Mouse (Mus musculus): ENCODE data around the gene Ajuba.
"Not testable (repeated sequence)": the region's sequence is repeated elsewhere in the genome, so short reads cannot be mapped to it uniquely, and the experiment has no call there.

Ajuba gene

DNA sequence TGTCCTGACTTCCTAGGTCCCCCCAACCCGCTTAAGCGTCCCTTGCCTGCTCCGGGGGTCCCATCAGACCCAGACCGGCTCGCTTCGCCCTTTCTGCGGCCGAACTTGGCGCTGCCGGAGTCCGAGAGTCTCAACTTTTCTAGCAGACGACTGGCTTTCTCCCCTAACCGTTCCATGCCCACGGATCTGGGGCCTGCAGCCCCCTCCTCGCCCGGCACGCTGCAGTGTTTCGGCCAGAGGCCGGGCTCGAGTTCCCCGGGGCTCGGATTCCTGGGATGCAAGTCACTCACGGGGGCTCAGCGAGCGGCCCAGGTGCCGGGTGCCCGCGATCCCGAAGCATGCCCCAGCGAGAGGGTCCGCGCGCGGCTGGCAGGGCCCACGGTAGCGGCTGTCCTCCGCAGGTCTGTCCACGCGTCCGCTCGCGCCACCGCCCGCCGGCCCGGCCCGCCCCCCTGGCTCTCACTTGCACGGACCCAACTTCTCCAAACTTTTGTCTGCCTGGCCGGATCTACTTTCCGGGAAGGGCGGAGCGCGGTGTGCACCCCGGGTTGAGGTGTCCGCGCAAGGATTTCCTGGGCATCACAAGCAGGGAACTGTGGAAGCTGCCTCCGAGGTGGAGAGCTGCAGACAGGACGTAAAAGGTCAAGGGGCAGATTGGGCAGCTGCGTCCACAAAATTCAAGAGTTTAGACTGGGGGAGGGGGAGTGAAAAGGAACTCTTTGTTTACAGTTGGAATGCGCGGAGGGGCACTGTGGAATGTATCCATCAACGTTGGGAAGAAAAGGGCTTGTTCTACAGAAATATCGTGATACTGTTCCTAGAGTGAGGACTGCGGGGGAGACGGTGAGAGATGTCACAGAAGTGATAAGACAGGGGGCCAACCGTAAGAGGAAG lies at the start of gene Ajuba:
Gene Ajuba, minus strand, starts transcription at position 470 of the 894 bp plus-strand sequence.
- peak; percentile 93 for DNase-seq (ENCODE audit: low spot score)

DNA sequence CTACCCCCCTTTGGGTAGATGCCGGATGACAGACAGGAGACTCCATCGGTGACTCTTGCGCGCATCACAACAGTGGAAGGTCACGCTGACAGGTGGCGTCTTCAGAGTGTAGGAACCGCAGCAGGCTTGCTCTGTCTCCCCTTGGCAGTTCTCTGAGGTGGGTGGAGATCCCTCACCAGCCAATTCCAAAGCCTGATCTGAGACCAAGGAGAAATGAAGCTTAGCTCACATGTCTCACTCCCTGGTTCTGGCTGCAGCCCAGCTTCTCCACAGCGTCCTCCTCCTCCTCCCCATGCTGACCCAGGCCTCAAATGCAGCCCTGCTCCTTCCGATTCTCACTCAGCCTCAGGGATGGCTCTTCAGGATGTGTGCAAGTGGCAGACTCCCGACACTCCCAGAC lies 47.6 kb upstream of the Ajuba start:
- DNase-seq (ENCODE audit: low spot score): no peak

GRCm38 (mm10) chr14:54623334-54623733 lies 46.0 kb upstream of the Ajuba start:
- DNase-seq (ENCODE audit: low spot score): no peak

GRCm38 (mm10) chr14:54621133-54621532 lies 43.8 kb upstream of the Ajuba start, which contains the start of gene Psmb11:
Gene Psmb11, plus strand, starts transcription at chr14:54621433.
- DNase-seq (ENCODE audit: low spot score): no peak

GRCm38 (mm10) chr14:54617897-54618365 lies 40.6 kb upstream of the Ajuba start, which contains the start of gene Psmb5:
Gene Psmb5, minus strand, starts transcription at chr14:54618022.
- DNase-seq (ENCODE audit: low spot score): peak; percentile 91

- no peak for DNase-seq (ENCODE audit: low spot score)
Measured at GRCm38 (mm10) chr14:54617152-54617896, 40.0 kb upstream of the Ajuba start.

DNA sequence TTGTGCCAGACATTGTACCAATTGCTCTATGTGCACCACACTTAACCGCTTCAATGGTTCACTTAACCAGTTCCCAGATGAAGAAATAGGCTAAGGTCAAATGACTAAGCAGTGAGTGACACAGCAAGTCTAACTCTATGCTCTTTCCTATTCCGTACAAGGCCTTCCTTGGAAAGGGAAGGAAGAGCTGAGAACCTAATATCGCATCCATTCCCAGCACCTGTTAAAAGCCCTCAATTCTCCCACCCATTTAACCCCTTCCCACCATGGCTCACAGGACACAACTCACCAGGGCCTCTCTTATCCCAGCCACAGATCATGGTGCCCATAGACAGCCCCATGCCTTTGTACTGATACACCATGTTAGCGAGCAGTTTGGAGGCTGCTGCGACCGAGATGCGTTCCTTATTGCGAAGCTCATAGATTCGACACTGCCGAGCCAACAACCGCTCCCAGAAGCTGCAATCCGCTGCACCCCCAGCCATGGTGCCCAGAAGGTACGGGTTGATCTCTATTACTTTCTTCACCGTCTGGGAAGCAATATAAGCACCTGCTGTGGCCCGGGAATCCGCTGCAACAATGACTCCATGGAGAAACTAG lies 39.0 kb upstream of the Ajuba start:
- no peak for DNase-seq (ENCODE audit: low spot score)

DNA sequence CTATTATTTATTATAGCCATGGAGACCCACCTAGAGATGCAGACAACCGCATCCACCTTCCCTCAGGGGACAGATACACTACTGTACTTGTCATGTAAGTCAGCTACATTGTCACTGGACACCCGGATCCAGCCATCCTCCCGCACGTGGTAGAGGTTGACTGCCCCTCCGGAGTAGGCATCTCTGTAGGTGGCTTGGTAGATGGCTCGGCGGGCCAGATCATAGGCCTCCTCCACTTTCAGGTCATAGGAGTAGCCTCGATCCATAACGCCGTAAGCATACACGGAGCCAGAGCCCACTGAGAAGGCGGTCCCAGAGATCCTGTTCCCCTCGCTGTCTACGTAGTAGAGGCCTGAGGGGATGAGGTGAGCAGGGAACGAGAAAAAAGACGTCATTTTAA lies 36.8 kb upstream of the Ajuba start:
- DNase-seq (ENCODE audit: low spot score): not testable (repeated sequence)

GRCm38 (mm10) chr14:54610648-54611047 lies 33.3 kb upstream of the Ajuba start:
- DNase-seq (ENCODE audit: low spot score): no peak

DNA sequence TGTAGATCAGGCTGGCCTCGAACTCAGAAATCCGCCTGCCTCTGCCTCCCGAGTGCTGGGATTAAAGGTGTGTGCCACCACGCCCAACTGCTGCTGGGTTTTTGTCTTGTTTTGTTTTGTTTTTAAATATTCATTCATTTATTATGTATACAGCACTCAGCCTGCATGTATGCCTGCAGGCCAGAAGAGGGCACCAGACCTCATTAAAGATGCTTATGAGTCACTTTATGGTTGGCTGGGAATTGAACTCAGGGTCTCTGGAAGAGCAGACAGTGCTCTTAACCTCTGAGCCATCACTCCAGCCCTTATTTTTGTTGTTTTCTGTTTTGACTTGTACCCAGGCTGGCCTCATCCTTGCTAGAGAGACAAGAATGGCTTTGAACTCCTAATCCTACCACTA lies 32.6 kb upstream of the Ajuba start:
- no peak for DNase-seq (ENCODE audit: low spot score)

DNA sequence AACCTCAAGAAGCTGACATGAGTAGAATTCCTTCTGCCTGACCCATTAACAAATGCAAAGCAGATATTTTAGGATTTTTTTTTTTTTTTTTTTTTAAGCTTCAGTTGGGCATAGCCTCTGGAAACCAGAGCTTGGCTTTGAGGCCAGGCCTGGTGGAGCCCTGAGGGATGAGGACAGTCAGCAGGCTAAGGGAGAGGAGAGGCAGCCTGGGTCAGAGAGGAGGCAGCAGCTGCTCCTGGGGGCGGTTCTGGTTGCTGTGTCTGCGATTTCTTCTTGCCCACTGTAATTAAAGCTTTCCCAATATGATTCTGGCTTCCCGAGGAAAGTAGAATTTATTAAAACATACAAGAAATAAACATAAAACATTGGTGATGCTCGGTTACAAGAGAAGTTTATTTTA lies 31.9 kb upstream of the Ajuba start:
- DNase-seq (ENCODE audit: low spot score): no peak

DNA sequence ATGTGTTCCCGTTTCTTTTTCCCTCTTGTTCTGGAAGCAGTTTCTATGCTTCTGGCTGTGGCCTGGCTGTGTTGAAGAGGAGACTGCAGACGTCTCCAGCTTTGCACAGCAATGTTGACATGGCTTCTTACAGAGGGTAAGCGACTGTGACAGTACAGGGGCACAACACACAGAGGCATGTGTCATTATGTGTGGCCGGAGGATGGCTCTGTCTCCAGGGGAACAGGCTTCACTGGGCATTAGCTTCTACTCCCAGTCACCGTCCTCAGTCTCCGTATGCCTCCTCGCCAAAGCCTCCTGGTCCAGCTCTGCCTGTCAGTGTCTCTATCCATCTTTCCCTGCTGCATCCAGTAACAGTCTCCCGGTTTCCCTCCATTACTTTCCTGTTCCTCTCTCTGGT lies 29.9 kb upstream of the Ajuba start:
- DNase-seq (ENCODE audit: low spot score): no peak

DNA sequence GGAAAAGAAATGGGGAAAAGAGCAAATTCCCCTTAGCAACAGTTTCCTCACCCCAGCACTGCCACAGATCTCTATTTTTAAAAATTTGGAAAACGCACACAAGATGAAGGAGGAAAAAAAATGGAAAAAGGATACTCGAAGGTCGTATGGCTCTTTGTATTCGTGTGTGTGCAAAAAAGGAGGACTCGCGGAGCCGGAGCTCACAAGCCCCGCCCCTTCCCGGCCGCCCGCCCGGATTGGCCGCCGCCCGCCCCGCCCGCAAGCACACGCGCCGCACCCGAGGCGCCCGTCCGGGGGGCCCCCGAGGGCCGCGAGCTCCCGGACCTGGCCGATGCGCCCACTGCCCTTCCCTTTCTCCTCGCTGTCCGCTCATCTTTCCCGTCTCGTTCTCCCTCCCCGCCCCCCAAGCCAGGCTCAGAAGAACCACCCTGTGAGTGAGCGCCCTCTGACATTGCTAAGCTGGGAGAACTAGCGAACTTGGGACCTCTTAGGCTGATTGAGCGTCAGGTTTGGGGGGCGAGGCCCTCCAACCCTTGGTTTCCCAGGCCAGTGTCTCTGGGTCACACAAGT lies 28.5 kb upstream of the Ajuba start, which contains the start of gene 4931414P19Rik:
Gene 4931414P19Rik, minus strand, starts transcription at position 242 of the 570 bp plus-strand sequence.
- DNase-seq (ENCODE audit: low spot score): peak; percentile 88

DNA sequence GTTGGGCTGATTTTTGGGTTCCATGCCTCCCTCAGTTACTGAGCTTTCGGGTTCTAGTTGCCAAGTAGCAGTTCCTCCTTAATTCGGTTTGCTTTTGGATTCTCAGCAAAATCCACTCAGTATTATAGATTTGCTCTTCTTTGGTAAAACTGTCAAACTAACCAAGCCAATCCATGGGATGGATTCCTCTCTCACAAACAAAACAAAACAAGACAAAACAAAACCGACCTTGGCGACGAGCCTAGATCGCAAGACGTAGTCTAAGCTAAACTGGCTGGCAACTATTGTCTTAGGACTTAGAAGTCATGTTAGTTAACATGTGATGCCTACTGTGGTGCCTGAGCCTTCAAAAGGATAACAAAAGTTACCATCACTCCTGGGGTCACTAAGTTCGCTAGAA lies 26.3 kb upstream of the Ajuba start:
- no peak for DNase-seq (ENCODE audit: low spot score)

DNA sequence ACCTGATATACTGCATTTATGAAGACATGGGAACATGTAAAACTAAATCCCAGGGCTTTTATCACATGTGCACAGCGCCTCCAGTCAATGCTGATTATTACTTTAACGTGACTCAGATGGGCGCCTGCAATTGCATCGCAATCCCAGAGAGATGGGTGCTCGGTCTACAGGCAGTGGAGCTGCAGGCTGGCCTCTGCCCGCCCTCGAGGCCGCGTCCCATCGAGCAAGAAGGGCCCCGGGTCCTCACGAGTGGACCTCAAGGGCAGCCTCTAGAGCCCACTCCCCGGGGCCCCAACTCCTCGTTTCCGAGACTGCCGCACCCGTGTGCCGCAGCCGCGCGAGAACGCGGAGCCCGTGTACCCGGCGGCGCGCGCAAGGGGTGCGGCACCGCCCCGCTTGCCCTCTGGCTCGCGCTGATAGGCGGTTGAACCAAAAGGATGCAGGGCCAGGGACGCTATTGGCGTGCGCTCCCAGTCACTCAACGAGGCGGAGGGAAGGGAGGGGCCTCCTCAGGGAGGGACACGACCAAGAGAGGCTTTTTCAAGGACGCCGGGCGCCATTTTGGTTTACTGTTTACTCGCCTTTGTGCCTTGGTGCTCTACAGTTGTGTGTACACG lies 25.8 kb upstream of the Ajuba start:
- peak; percentile 98 for DNase-seq (ENCODE audit: low spot score)

DNA sequence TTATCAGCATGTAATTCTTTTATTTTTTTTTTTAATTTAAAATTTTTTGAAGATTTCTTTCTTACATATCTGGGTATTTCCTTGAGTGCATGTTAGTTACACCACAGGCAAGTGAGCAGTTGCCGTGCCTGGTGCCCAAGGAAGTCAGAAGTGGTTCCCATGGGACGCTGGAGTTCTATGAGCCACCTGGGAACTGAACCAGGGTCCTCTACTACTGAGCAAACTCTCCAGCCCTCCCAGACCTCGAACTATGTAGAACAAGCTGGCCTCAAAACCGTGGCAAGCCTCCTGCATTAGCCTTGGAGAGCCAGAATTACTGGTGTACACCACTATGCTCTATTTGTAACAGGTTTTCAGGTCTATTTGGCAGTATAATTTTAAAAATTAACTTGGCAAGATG lies 25.3 kb upstream of the Ajuba start:
- DNase-seq (ENCODE audit: low spot score): no peak

DNA sequence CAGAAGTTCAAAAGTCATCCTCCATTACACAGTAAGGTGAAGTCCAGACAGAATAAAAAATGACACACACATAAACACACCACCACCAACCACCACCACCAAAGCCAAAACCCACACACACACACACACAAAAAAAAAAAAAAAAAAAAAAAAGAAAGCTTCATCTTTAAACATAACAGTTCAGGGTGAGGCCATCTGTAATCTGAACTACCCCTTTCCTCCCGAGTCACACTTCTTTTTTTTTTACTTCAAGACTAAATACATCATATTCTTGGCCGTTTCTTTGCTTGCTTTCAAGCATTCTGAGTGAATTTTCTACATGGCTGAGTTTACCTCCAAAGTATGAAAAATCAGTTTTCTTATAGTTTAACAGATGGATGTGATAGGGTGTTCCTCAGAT lies 24.2 kb upstream of the Ajuba start:
- DNase-seq (ENCODE audit: low spot score): no peak

- DNase-seq (ENCODE audit: low spot score): no peak
Measured at GRCm38 (mm10) chr14:54597084-54597483, 19.7 kb upstream of the Ajuba start.

- DNase-seq (ENCODE audit: low spot score): no peak
Measured at GRCm38 (mm10) chr14:54594631-54595414, 17.5 kb upstream of the Ajuba start.

DNA sequence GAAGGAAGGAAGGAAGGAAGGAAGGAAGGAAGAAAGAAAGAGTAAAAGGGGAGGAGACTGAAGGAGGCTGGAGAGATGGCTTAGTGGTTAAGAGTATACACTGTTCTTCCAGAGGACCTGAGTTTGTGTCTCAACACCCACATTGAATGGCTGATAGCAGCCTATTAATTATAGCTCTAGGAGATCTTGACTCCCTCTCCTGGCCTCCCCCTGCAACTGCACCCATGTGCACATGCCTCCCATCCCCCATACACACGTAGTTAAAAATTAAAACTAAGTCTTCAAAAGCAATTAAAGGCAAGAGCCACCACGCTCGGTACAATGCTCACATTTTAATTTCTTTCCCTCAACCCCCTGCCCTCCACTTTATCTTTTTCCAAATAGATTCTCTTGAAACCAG lies 16.7 kb upstream of the Ajuba start:
- no peak for DNase-seq (ENCODE audit: low spot score)

All from testis, postnatal 14 days (tissue).